29 mouse cellular contexts compared by ENCODE assay signal in the genomic region with DNA sequence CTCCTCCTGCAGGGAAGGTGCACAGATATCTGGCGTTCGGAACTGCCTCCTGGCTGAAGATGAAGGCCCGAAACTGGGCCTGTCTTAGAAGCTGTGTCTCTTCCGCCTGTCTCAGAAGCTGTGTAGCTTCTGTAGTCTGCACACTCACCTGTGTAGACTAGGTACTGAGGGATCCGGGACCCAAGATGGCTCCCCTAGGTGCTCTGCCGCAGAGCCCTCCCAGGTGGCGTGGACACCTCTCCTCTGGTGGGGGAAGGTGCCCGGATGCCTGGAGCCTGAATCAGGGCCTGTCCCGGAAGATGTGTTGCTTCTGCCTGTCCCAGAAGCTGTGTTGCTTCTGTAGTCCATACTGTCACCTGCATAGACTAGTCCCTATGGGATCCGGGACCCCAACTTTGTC. TPM values are rescaled to one million over a fixed set of nuclear protein-coding genes. Genes with fewer than 3 reads are reported as not detected.
DNase-seq lines count a peak whose midpoint lies in the region; ATAC-seq lines count a peak whose summit lies in the region.
"Had no signal": no experiment of that assay in that cellular context is flagged by ENCODE, and none has a peak within 500 bp of the region (broad histone marks: within the 10 kb centered on the region; RNA-seq: fewer than 3 reads in every experiment).

No protein-coding gene starts in this region.

- H3K36me3 ChIP-seq in kidney, embryonic 16.5 days (ENCODE audit: insufficient read depth, low read length): no peaks in the 10 kb centered on the region

- no peak overlapping the region for H3K27ac ChIP-seq in kidney, embryonic 16.5 days (ENCODE audit: low read length)
- H3K27ac ChIP-seq: left cerebral cortex, adult 2 months had no signal

- 90% methylated on average over 10 of the region's 10 CpGs for WGBS in kidney, embryonic 16.5 days

- peaks cover 10% of the 10 kb centered on the region for H3K9me3 ChIP-seq in kidney, embryonic 16.5 days (ENCODE audit: low read length)

- H3K27me3 ChIP-seq in kidney, embryonic 16.5 days (ENCODE audit: insufficient read depth, low read length): no peaks in the 10 kb centered on the region
- H3K27me3 ChIP-seq: CH12.LX; megakaryocyte, embryonic 14.5 days had no signal

- peak; percentile 39; the same call in 1 of the 2 replicates for ATAC-seq in kidney, embryonic 16.5 days (ENCODE audit: low FRiP score, low TSS enrichment)
- ATAC-seq: forebrain, embryonic 16.5 days had no signal

- no peak overlapping the region for H3K4me3 ChIP-seq in kidney, embryonic 16.5 days (ENCODE audit: low read length)
- H3K4me3 ChIP-seq: erythroblast, embryonic 14.5 days; left cerebral cortex, adult 2 months; megakaryocyte, embryonic 14.5 days; myocyte had no signal

- H3K4me1 ChIP-seq in kidney, embryonic 16.5 days (ENCODE audit: insufficient read depth, low read length): no peaks in the 10 kb centered on the region
- H3K4me1 ChIP-seq: megakaryocyte, embryonic 14.5 days had no signal

- H3K9ac ChIP-seq in kidney, embryonic 16.5 days (replicated peaks; ENCODE audit: low read length): no peak overlapping the region

- no peak overlapping the region for H3K4me2 ChIP-seq in kidney, embryonic 16.5 days (replicated peaks; ENCODE audit: low read depth, low read length)

- DNase-seq in heart, adult 11 months: peak; percentile 91
- no peak for DNase-seq in heart, postnatal 4 days
- DNase-seq in kidney, adult 8-10 months: no peak
- DNase-seq in testis, postnatal 10 days (ENCODE audit: low spot score): peak; percentile 42
- DNase-seq in testis, postnatal 14 days (ENCODE audit: low spot score): no peak
- DNase-seq in layer of hippocampus, postnatal 25 days (ENCODE audit: extremely low spot score in 1 of 2, low spot score in 1 of 2): no peak
- DNase-seq in urinary bladder, postnatal 25 days (ENCODE audit: low spot score): no peak
- DNase-seq: adrenal gland, postnatal 36 days; cerebellum, adult 18-20 months; cerebellum, postnatal 36 days; gastrocnemius, postnatal 25 days; heart, postnatal 36 days; kidney, postnatal 36 days; left cerebral cortex, postnatal 4 days; lung, adult 18-20 months; right cerebral cortex, postnatal 14 days; spleen, adult 18-20 months had no signal

RNA-seq across cellular contexts. Expression of a gene that starts 23.3 kb away (rescaled TPM):
- under 1 TPM; 0.29 to 0.33 TPM for total RNA-seq in heart, postnatal 4 days (2021)
- 0.15 and 0.21 TPM in 2 replicates for polyA plus RNA-seq in kidney, embryonic 16.5 days (2015; fragmentation: Nextera tagmentation; extraction: Ambion mirVana)
- total RNA-seq in layer of hippocampus, postnatal 25 days (2021): not detected
- total RNA-seq: adrenal gland, postnatal 36 days; CH12.LX; gastrocnemius, postnatal 25 days; left cerebral cortex, postnatal 4 days; MEL had no signal
- polyA plus RNA-seq: erythroblast, embryonic 14.5 days; forebrain, embryonic 16.5 days; intestine, embryonic 14.5 days; myocyte; neural tube, embryonic 14.5 days; stomach, embryonic 14.5 days had no signal

RNA-seq across cellular contexts. Expression of a gene that starts 31.1 kb away (rescaled TPM):
- not detected for total RNA-seq in heart, postnatal 4 days (2021)
- polyA plus RNA-seq in kidney, embryonic 16.5 days (2015; fragmentation: Nextera tagmentation; extraction: Ambion mirVana): not detected in 2 replicates
- 1 to 10 TPM in 1 of 2 experiments, under 1 TPM in 1; 0.73 to 1.0 TPM for total RNA-seq in layer of hippocampus, postnatal 25 days (2021)
- total RNA-seq: adrenal gland, postnatal 36 days; gastrocnemius, postnatal 25 days; heart, adult 8-10 months; heart, postnatal 36 days; MEL had no signal
- polyA plus RNA-seq: erythroblast, embryonic 14.5 days; intestine, embryonic 14.5 days; myocyte; stomach, embryonic 14.5 days had no signal

Comparison
In these comparisons a context has a peak if more than half of its experiments do, and no peak if none do; other contexts are left out.
1. DNase-seq: peak in heart, adult 11 months (single experiment) and testis, postnatal 10 days (single experiment); none in heart, postnatal 4 days (single experiment), kidney, adult 8-10 months (0 of 2), testis, postnatal 14 days (single experiment), layer of hippocampus, postnatal 25 days (0 of 2) and urinary bladder, postnatal 25 days (single experiment).